Mouse (Mus musculus) cerebellum, adult (tissue): ENCODE results near the gene P3h2.

ENCODE experiments used
- ATAC-seq: cut with Nextera tagmentation; 2 replicates; pipeline ENCODE4 v1.9.2; 2017; ENCODE audit warnings: mild to moderate bottlenecking, moderate library complexity, mixed read lengths; ENCODE audit not compliant: insufficient number of reproducible peaks, low FRiP score, low TSS enrichment

P3h2 gene

DNA sequence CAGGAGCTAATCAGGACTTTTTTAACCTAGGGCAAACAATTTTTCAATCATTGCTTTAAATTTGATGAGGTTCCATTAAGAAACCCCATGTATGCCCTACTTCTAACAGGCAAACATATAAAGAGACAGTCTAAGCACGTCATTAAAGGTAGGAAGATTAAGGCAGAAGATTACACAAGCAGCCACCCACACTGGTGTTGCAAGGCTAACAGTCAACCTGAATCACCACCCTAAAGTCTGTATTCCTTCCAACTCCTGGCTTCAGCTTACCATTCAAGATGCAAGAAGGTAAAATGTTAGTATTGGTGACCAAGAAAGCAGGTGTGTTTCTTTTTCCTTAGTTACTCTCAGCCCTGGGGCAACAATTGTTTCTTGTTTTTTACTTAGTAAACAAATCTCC, 193.4 kb downstream of the P3h2 start:
- no peak for ATAC-seq
